Mouse (Mus musculus) embryo, embryonic 10.5 days (tissue): ENCODE measurements around the gene Dlec1.

Source experiments
- DNase-seq: peaks from one replicate; pipeline ENCODE4 v3.0.0-alpha.2; 2015; ENCODE audit warnings: low spot score

Dlec1 gene

GRCm38 (mm10) chr9:119089437-119089836 is 12.8 kb upstream of the Dlec1 start:
- no peak for DNase-seq

- DNase-seq = no peak
Measured at GRCm38 (mm10) chr9:119090462-119090861, 11.8 kb upstream of the Dlec1 start.

- DNase-seq = no peak
Measured at GRCm38 (mm10) chr9:119091581-119092310, 10.5 kb upstream of the Dlec1 start.

GRCm38 (mm10) chr9:119092473-119093418 is 9.5 kb upstream of the Dlec1 start:
- DNase-seq = peak; percentile 54

- DNase-seq = peak; percentile 84
Measured at GRCm38 (mm10) chr9:119093419-119094295, 8.6 kb upstream of the Dlec1 start, which contains the start of gene Plcd1. TSS of gene Plcd1 (minus strand) at chr9:119093502.

- DNase-seq = no peak
Measured at GRCm38 (mm10) chr9:119094462-119095109, 7.7 kb upstream of the Dlec1 start.

GRCm38 (mm10) chr9:119100177-119100898 is 1.9 kb upstream of the Dlec1 start:
- DNase-seq = no peak

GRCm38 (mm10) chr9:119102783-119103113 is 470 bp downstream of the Dlec1 start:
- no peak for DNase-seq

- DNase-seq = peak; percentile 59
Measured at GRCm38 (mm10) chr9:119107566-119107965, 5.3 kb downstream of the Dlec1 start.

GRCm38 (mm10) chr9:119109685-119110353 is 7.5 kb downstream of the Dlec1 start:
- DNase-seq = peak; percentile 26

GRCm38 (mm10) chr9:119110640-119111039 is 8.4 kb downstream of the Dlec1 start:
- DNase-seq = peak; percentile 58

GRCm38 (mm10) chr9:119114911-119115310 is 12.6 kb downstream of the Dlec1 start:
- DNase-seq = no peak

GRCm38 (mm10) chr9:119119409-119120167 is 17.3 kb downstream of the Dlec1 start:
- DNase-seq = no peak

GRCm38 (mm10) chr9:119120168-119120560 is 17.9 kb downstream of the Dlec1 start:
- no peak for DNase-seq

- no peak for DNase-seq
Measured at GRCm38 (mm10) chr9:119122596-119123369, 20.5 kb downstream of the Dlec1 start.

GRCm38 (mm10) chr9:119128436-119129181 is 26.3 kb downstream of the Dlec1 start:
- DNase-seq = no peak

- no peak for DNase-seq
Measured at GRCm38 (mm10) chr9:119130692-119131091, 28.4 kb downstream of the Dlec1 start.

- no peak for DNase-seq
Measured at GRCm38 (mm10) chr9:119138836-119139235, 36.6 kb downstream of the Dlec1 start.
